Mouse (Mus musculus) spleen, adult 2 months (tissue): ENCODE measurements around the gene Map4k2.

Source experiments
- CTCF ChIP-seq: fragments of 200-500 bp; IDR thresholded peaks from 2 replicates; pipeline ENCODE4 v1.5.1; 2011; ENCODE audit warnings: mild to moderate bottlenecking, inconsistent platforms; ENCODE audit not compliant: insufficient read depth, insufficient read length, insufficient replicate concordance; ENCODE audit errors: extremely low read depth
- POLR2A ChIP-seq: fragments of 200-500 bp; IDR thresholded peaks from 2 replicates; pipeline ENCODE4 v1.6.1; 2011; ENCODE audit warnings: low read depth, low read length, inconsistent platforms

GRCm38 (mm10) chr19:6321786-6322621 is 18.9 kb upstream of the Map4k2 start:
- no peak for TF ChIP-seq CTCF
- TF ChIP-seq POLR2A: no peak
